Mouse (Mus musculus): Measurements from ENCODE around the gene Mef2d. TPM values are rescaled to one million over a fixed set of nuclear protein-coding genes. Genes with fewer than 3 reads are reported as not detected.

The Mef2d gene
- polyA plus RNA-seq, 1 experiment from 2014 or later, result 20.8 TPM

DNA sequence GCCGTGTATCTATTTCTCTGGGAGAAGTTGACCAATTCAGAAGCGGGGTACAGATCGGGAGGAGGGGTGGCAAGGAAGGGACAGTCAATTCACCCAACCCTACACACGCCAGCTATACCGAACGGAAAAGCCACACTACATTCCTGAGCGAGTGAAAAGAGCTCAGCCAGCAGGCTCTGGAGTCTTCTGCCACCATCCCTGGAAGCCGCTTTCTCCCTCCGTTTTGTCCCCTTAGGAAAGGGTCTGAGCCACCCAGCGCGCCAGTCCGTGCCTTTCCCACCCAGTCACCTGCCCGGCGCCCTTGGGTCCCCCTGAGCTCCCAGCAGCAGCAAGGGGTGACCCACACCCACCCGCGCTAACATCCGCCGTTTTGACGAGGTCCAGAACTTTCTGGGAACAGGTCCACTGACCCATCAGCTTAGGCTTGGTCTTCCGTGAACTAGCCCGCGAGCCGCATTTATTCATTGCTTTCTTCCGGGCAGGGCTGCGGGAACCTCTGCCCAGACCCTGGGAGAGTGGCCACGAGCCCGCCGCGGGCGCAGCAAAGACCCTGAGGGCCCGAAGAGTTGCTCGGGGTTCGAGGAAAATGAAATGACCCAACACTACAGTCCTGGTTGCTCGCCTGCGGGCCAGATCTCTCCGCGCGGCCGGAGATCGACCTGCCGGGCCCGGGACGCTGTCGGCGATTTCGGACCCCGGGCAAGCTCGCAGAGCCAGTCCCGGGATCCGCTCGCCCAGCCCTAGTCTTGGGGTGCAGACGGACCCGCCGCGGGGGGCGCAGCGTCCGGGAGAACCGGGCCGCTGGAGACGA, 58.2 kb downstream of the Mef2d start:
- no peak for ATAC-seq
- WGBS, result 1% methylated on average over 61 of the region's 61 CpGs
- peak overlapping the region; percentile 33 for H3K4me3 ChIP-seq (replicated peaks)
- no peak overlapping the region for H3K27ac ChIP-seq
- H3K4me2 ChIP-seq (replicated peaks), result peak overlapping the region; percentile 61
- no peaks in the 10 kb centered on the region for H3K36me3 ChIP-seq
- H3K4me1 ChIP-seq (replicated peaks), result peaks cover 11% of the 10 kb centered on the region
- no peaks in the 10 kb centered on the region for H3K9me3 ChIP-seq
- H3K27me3 ChIP-seq (replicated peaks), result peaks cover 92% of the 10 kb centered on the region
- 0 out of 2 replicates have a peak overlapping the region, but pooled peaks have one; percentile 18 for H3K9ac ChIP-seq

DNA sequence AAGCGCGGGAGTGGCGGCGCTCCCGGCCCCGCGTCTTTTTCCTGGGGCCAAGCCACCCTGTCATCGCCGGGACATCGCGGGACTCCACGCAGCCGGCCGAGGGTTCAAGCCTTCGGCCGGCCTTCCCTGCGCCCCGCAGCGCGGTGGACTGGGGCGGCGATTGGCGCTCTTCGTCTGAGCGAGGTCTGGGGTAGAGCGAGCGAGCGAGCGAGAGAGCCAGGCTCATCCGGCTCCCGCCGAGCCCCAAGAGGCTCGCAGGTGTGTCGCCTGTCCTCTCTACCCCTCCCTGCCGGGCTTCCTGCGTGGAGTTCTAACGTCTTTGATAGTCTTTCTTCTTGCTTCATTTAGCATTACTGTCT, 58.8 kb downstream of the Mef2d start:
- WGBS, result under 1% methylated on average over 37 of the region's 37 CpGs
- no peaks in the 10 kb centered on the region for H3K9me3 ChIP-seq
- H3K27me3 ChIP-seq (replicated peaks), result peaks cover 93% of the 10 kb centered on the region
- H3K4me1 ChIP-seq (replicated peaks), result peaks cover 11% of the 10 kb centered on the region
- H3K4me2 ChIP-seq (replicated peaks), result peak overlapping the region; percentile 61
- H3K4me3 ChIP-seq (replicated peaks), result peak overlapping the region; percentile 33
- no peaks in the 10 kb centered on the region for H3K36me3 ChIP-seq
- 0 out of 2 replicates have a peak overlapping the region, but pooled peaks have one; percentile 18 for H3K9ac ChIP-seq
- ATAC-seq, result no peak
- H3K27ac ChIP-seq, result no peak overlapping the region

DNA sequence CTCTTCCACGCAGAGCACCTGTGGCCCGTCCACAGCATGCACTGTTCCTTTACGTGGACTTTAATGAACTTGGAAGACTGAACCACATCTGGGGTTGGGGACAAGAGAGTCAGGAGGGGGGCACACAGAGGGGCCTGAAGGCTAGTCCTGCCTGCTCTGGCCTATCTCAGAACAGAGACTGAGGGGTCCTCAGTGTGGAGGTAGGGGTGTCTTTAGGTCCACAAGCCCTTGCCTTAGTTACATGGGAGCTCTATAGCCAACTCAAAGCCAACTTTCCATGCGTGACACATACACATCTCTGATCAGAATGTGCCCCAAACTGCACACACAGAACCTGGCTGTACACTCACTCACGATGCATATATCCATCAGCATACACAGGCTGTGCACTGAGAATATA, 59.5 kb downstream of the Mef2d start:
- Histone ChIP-seq H3K4me3 (replicated peaks) (no peak overlapping the region), H3K27ac (no peak overlapping the region), H3K27me3 (replicated peaks) (peaks cover 97% of the 10 kb centered on the region), H3K4me2 (replicated peaks) (no peak overlapping the region), H3K4me1 (replicated peaks) (peaks cover 11% of the 10 kb centered on the region), H3K36me3 (no peaks in the 10 kb centered on the region), H3K9me3 (no peaks in the 10 kb centered on the region), H3K9ac (no peak overlapping the region)
- no peak for ATAC-seq
- 14% methylated on average over 5 of the region's 5 CpGs for WGBS

DNA sequence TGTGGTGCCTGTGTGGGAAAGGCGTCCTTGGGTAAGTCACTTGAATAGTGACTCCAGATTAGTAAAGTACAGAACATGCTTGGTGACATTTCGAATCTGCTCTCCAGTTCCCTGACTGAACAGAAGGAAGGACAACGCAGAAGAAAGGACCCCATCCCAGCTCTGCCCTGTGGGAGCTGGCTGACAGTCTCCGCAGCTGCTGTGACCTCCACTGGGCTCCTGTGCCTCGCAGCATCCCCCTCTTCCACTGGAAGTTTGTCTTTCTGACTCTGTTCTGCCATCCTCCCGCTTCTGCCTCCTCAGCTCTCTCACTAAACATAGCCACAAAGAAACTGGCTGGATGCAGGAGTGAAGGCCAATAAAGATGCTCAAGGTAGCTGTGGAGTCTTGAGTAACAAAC, 60.8 kb downstream of the Mef2d start:
- Histone ChIP-seq H3K9ac (no peak overlapping the region), H3K27ac (no peak overlapping the region), H3K4me1 (replicated peaks) (peaks cover 11% of the 10 kb centered on the region), H3K9me3 (no peaks in the 10 kb centered on the region), H3K4me3 (replicated peaks) (no peak overlapping the region), H3K36me3 (no peaks in the 10 kb centered on the region), H3K4me2 (replicated peaks) (no peak overlapping the region), H3K27me3 (replicated peaks) (peaks cover 97% of the 10 kb centered on the region)
- ATAC-seq, result no peak
- 8% methylated on average over 6 of the region's 6 CpGs for WGBS

DNA sequence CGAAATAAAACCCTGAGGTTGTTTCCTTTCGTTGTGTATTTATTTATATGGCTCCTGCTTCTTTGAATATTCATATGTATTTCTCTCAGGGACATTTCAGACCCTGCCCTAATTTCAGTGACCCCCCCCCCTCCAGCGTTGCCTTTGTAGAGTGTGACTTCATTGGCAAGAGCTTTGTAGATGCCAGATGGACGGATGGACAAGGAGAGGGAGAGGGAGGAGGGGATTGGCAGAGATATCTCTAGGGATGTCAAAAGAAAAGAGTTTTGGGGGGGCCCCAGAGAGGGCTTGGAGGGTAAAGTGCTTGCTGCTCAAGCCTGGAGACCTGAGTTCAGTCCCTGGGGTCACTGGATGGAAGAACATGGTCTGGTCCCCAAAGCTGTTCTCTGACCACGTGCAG, 61.3 kb downstream of the Mef2d start:
- no peak overlapping the region for H3K9ac ChIP-seq
- no peak overlapping the region for H3K4me2 ChIP-seq (replicated peaks)
- ATAC-seq, result no peak
- H3K36me3 ChIP-seq, result no peaks in the 10 kb centered on the region
- no peak overlapping the region for H3K4me3 ChIP-seq (replicated peaks)
- H3K27ac ChIP-seq, result no peak overlapping the region
- peaks cover 11% of the 10 kb centered on the region for H3K4me1 ChIP-seq (replicated peaks)
- H3K27me3 ChIP-seq (replicated peaks), result peaks cover 97% of the 10 kb centered on the region
- 16% methylated on average over 5 of the region's 5 CpGs for WGBS
- H3K9me3 ChIP-seq, result no peaks in the 10 kb centered on the region

DNA sequence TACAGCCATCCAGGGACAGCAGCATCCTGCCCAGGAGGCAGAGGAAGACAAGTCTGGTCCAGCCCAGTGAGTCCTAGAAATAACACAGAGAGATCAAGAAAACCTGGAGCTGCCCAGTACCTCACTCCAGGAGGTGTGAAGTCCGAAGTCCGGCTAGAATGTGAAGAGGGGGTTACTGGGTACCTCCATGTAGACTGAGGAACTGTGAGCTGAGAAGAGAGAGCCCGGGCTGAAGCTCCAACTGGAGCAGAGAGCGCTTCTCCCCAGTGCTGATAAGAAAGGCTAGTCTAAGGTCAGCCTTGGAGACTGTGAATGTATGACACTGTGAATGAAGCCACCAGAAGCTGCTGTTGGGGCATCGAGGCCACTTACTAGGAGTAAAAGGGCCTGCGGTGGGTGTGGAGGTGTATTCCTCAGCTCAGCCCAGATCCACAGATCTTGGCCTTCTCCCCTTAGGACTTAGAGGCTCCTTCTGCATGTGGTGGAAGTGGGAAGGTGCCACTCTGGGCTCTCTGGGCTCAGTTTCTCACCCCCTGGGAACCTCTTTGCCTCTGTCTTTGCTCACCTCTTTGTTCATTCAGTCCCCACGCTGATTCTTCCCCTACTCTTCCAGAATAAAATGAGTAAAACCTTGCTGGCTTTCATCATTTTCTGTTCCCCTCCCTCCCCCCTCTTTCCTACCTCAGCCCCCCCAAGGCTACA, 62.0 kb downstream of the Mef2d start:
- Histone ChIP-seq H3K36me3 (no peaks in the 10 kb centered on the region), H3K27ac (no peak overlapping the region), H3K4me2 (replicated peaks) (no peak overlapping the region), H3K9me3 (no peaks in the 10 kb centered on the region), H3K9ac (no peak overlapping the region), H3K4me3 (replicated peaks) (no peak overlapping the region), H3K27me3 (replicated peaks) (peaks cover 97% of the 10 kb centered on the region), H3K4me1 (replicated peaks) (peaks cover 11% of the 10 kb centered on the region)
- 5% methylated on average over 7 of the region's 7 CpGs for WGBS
- ATAC-seq, result no peak

DNA sequence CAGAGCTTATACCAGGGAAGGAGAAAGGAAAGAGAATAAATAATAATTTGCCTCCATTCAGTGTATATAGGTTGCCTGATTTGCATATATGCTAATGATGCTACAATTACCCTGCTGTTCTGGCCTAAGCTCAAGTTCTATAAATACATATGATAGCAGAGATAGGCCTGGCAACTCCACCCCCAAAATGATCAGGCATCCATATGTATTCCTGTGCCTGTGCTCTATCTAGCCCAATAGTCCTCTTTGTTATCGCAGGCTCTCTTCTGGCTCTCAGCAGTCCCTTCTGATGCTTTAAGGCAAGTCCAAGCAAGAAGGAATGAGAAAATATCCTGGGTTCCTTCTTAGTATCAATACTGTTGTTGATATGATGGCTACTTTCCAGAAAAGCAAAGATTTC, 62.6 kb downstream of the Mef2d start:
- Histone ChIP-seq H3K27me3 (replicated peaks) (peaks cover 97% of the 10 kb centered on the region), H3K36me3 (no peaks in the 10 kb centered on the region), H3K27ac (no peak overlapping the region), H3K4me2 (replicated peaks) (no peak overlapping the region), H3K4me3 (replicated peaks) (no peak overlapping the region), H3K9me3 (no peaks in the 10 kb centered on the region), H3K9ac (no peak overlapping the region), H3K4me1 (replicated peaks) (peaks cover 11% of the 10 kb centered on the region)
- no peak for ATAC-seq
- 38% methylated on average over 1 of the region's 1 CpGs for WGBS

DNA sequence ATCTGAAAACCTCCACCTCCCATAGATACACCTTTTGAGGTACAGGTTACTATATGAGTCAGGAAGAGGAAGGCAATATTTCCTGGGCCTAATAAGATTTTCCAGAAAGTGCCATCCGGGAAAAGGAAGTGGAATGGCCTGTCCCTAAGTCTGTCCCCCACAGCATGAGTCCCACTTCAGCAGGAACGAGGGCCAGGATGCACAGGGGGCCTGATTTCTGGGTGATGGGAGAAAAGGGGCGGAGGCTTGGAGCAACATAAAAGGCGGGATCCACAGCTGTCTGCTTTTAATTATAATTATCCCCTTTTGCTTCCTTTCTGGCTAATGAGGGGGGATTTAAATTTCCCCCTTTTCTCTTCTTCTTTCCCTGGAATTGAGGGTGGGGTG, 63.0 kb downstream of the Mef2d start:
- Histone ChIP-seq H3K9ac (no peak overlapping the region), H3K4me2 (replicated peaks) (no peak overlapping the region), H3K4me3 (replicated peaks) (no peak overlapping the region), H3K27me3 (replicated peaks) (peaks cover 98% of the 10 kb centered on the region), H3K36me3 (no peaks in the 10 kb centered on the region), H3K4me1 (replicated peaks) (peaks cover 10% of the 10 kb centered on the region), H3K9me3 (no peaks in the 10 kb centered on the region), H3K27ac (no peak overlapping the region)
- WGBS, result 13% methylated on average over 4 of the region's 4 CpGs
- no peak for ATAC-seq

DNA sequence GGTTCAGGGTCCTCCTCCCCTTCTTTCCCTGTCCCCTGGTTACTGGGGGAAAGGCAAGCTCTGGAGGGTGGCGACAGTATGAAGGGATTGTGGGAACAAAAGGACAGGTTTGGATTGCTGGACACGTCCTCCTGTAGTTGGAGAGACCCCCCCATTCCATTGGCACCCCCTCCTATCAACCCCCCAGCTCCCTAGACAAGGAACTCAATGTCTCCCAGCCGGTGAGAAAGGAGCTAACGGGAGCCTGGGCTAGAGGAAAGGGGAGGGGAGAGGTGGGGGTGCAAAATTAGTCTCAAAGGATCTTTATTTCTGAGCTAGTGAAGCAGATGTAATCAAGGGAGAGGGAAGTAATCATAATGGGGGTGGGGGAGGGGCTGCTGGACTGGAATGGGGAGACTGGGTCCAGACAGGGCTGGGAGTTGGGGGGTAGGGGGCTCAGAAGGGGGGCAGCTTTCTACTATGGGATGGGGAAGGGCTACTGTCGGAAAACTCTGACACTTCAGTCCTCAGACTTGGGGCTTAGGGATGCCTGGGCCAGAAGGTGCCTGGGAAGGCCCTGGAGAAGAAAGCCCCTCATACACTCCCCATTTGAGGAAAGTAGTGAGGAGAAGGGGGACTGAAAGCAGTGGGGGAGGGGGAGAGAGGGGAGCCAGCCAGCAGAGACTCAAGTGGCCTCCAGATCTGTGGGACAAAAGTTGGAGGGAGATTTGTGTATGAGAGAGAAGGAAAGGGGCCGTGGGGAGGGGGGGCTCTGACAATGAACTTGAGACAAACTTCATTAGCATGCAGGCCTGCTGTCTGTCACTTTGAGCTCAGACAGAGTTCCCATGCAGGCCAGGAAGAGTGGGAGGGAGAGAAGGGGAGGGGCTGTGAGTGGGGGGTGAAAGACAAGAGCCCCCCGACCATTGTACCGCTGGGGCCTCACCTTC, 63.7 kb downstream of the Mef2d start:
- ATAC-seq, result no peak
- no peak overlapping the region for H3K4me2 ChIP-seq (replicated peaks)
- WGBS, result 2% methylated on average over 8 of the region's 8 CpGs
- no peaks in the 10 kb centered on the region for H3K36me3 ChIP-seq
- H3K27ac ChIP-seq, result no peak overlapping the region
- H3K27me3 ChIP-seq (replicated peaks), result peaks cover 98% of the 10 kb centered on the region
- no peak overlapping the region for H3K9ac ChIP-seq
- no peak overlapping the region for H3K4me3 ChIP-seq (replicated peaks)
- no peaks in the 10 kb centered on the region for H3K9me3 ChIP-seq
- H3K4me1 ChIP-seq (replicated peaks), result peaks cover 3% of the 10 kb centered on the region

DNA sequence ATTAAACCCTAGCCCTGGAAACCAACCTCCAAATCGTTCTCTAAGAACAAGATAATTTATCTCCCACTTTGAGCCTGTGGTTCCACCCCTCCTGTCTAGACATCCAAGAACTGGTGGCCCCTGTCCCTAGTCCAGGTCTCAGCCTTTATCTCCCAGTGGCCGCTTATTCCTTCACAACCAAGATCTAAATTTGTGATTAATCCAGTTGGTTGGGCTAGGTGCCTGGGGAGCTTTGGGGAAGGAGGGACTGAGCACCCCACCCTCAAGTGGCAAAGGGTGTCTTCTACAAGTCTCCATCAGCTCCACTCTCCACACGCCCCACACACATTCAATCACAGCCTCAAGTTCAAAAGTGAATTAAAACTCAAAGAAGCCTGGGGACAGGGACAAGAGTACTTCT, 64.3 kb downstream of the Mef2d start:
- Histone ChIP-seq H3K27me3 (replicated peaks) (peaks cover 98% of the 10 kb centered on the region), H3K4me3 (replicated peaks) (no peak overlapping the region), H3K4me2 (replicated peaks) (no peak overlapping the region), H3K4me1 (replicated peaks) (no peaks in the 10 kb centered on the region), H3K9ac (no peak overlapping the region), H3K36me3 (no peaks in the 10 kb centered on the region), H3K9me3 (no peaks in the 10 kb centered on the region), H3K27ac (no peak overlapping the region)
- no peak for ATAC-seq
- WGBS, result 7% methylated on average over 3 of the region's 3 CpGs

DNA sequence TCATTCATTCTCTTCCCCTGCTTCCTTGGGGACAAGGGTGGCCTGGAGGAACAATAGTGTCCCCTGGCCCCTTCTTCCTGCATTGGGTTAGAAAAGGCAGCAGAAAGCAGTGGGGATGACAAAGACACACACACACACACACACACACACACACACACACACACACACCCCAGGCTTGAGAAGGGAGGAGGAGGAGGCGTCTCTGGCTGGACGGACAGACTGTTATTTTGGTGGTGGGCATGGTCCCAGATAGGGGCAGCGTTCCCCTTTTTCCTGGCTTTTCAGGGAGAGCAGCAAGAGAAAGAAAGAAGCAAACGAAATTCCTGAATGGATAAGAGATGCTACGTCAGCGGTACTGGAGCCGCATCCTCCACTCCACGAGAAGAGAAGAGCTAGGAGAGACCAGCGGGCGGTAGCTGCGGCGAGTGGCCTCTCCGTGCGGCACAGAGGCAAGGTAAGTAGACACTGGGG, 64.8 kb downstream of the Mef2d start:
- Histone ChIP-seq H3K4me3 (replicated peaks) (no peak overlapping the region), H3K9ac (no peak overlapping the region), H3K27ac (no peak overlapping the region), H3K4me2 (replicated peaks) (no peak overlapping the region), H3K4me1 (replicated peaks) (no peaks in the 10 kb centered on the region), H3K9me3 (no peaks in the 10 kb centered on the region), H3K27me3 (replicated peaks) (peaks cover 98% of the 10 kb centered on the region), H3K36me3 (no peaks in the 10 kb centered on the region)
- 2% methylated on average over 14 of the region's 14 CpGs for WGBS
- no peak for ATAC-seq

DNA sequence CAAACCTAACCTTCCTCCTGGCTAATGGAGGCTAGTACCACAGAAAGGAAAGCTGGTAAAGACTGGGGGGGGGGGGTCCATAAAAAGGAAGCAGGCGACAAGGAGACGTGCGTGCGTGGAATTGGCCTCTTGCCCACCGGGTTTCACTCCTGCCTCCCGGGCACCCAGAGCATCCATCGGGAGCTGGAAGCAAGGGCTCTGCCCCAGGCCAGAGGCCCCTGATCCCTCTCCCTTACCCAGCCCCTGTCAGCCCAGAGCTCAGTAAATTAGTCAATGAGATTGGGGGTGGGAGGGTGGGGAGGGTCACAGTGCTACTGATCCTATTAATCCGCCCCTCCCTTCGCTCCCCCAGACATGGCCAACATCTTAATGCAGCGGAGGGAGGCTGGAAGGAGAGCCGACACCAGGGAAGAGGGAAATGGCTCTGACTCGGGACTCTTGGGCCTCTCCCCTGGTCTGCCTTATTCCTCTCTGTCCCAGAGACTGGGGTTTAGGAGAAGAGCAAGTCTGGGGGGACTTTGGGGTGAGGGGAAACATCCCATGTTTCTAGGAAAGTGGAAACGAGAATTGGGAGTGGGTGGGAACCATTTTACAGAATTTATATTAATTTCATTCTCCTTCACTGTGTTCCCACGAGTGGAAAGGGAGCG, 65.4 kb downstream of the Mef2d start:
- no peaks in the 10 kb centered on the region for H3K4me1 ChIP-seq (replicated peaks)
- no peak overlapping the region for H3K4me2 ChIP-seq (replicated peaks)
- H3K4me3 ChIP-seq (replicated peaks), result no peak overlapping the region
- 1% methylated on average over 15 of the region's 15 CpGs for WGBS
- no peaks in the 10 kb centered on the region for H3K36me3 ChIP-seq
- no peaks in the 10 kb centered on the region for H3K9me3 ChIP-seq
- ATAC-seq, result no peak
- no peak overlapping the region for H3K9ac ChIP-seq
- no peak overlapping the region for H3K27ac ChIP-seq
- peaks cover 98% of the 10 kb centered on the region for H3K27me3 ChIP-seq (replicated peaks)
